Mouse (Mus musculus) stomach, postnatal 0 days (tissue): ENCODE data around the gene Ppp4r3b.

ENCODE experiments used
- CTCF ChIP-seq: IDR thresholded peaks from 2 replicates; pipeline ENCODE4 v1.5.1; 2016; ENCODE audit warnings: antibody characterized with exemption, low read depth, mild to moderate bottlenecking, moderate library complexity
- EP300 ChIP-seq: optimal IDR thresholded peaks from 2 replicates; pipeline ENCODE3; 2016; ENCODE audit warnings: antibody characterized with exemption

GRCm38 (mm10) chr11:29163569-29163968, 9.1 kb upstream of the Ppp4r3b start:
- TF ChIP-seq CTCF (no peak), EP300 (no peak)
